Mouse (Mus musculus): ENCODE results near the gene Zfyve1. TPM values are rescaled to one million over a fixed set of nuclear protein-coding genes. Genes with fewer than 3 reads are reported as not detected.
"Not testable (repeated sequence)": the region's sequence is repeated elsewhere in the genome, so short reads cannot be mapped to it uniquely, and the experiment has no call there.

The Zfyve1 gene
- polyA plus RNA-seq, 1 experiment from 2014 or later, result 35.0 TPM

DNA sequence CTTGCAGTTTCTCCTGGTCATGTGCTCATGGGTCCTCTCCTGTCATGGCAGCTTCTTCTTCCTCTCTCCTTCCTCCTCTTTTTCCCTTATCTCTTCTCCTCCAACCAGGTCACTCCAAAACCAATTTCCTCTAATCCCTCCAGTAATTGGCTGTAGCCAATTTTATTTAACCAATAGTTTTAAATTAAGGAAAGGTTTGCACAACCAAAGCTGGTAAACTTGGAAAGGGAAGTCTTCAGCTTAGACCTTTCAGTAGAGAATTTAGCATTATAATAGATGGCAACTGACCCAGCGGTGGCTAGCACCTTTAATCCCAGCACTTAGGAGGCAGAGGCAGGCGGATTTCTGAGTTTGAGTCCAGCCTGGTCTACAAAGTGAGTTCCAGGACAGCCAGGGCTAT lies 9.4 kb upstream of the Zfyve1 start:
- not testable (repeated sequence) for H3K27me3 ChIP-seq; H3K4me1 ChIP-seq; H3K4me2 ChIP-seq (replicated peaks); H3K36me3 ChIP-seq; H3K4me3 ChIP-seq; ATAC-seq (ENCODE audit: low FRiP score); H3K27ac ChIP-seq; H3K9me3 ChIP-seq (replicated peaks); H3K9ac ChIP-seq
- WGBS, result 98% methylated on average over 2 of the region's 2 CpGs

DNA sequence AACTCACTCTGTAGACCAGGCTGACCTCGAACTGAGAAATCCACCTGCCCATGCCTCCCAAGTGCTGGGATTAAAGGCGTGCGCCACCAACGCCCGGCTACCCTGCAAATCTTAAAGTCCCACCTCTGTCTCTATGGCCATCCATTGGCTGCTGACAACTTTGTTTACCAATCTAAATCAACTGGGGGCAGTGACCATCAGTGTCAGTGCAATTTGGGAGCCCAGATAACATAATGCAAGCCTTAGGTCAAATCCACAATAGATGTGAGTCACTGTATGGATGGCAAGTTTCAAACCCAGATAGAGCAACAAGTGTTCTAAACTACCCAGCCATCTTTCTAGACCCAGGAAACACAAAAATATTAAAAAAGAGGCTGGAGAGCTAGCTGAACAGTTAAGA lies 5.3 kb upstream of the Zfyve1 start:
- ATAC-seq (ENCODE audit: low FRiP score), result no peak
- H3K4me3 ChIP-seq, result no peak overlapping the region
- H3K27me3 ChIP-seq, result no peaks in the 10 kb centered on the region
- no peak overlapping the region for H3K27ac ChIP-seq
- H3K36me3 ChIP-seq, result no peaks in the 10 kb centered on the region
- H3K4me1 ChIP-seq, result no peaks in the 10 kb centered on the region
- no peak overlapping the region for H3K9ac ChIP-seq
- no peak overlapping the region for H3K4me2 ChIP-seq (replicated peaks)
- 94% methylated on average over 5 of the region's 5 CpGs for WGBS
- no peaks in the 10 kb centered on the region for H3K9me3 ChIP-seq (replicated peaks)

DNA sequence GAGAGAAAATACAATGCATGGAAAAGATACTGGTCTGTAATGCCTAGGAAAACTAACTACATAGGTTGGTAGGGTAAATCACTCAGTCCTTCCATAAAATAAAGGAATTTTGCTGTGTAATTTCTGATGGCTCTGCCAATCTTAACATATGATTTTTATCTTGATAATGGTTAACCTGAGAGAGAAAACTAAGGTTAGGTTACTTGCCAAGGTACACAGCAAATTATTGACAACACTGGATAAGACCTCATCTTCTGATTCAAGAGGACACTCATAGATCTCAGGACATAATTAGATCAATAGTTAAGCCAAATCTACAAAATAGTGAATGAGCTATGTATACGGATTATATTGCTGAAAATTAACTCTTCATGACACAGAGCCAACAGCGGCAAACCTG lies 859 bp upstream of the Zfyve1 start:
- Histone ChIP-seq H3K27me3 (no peaks in the 10 kb centered on the region), H3K9ac (no peak overlapping the region), H3K4me1 (peaks cover 23% of the 10 kb centered on the region), H3K4me2 (replicated peaks) (no peak overlapping the region), H3K4me3 (no peak overlapping the region), H3K9me3 (replicated peaks) (no peaks in the 10 kb centered on the region), H3K36me3 (peaks cover 19% of the 10 kb centered on the region), H3K27ac (no peak overlapping the region)
- WGBS, result 86% methylated on average over 2 of the region's 2 CpGs
- no peak for ATAC-seq (ENCODE audit: low FRiP score)

DNA sequence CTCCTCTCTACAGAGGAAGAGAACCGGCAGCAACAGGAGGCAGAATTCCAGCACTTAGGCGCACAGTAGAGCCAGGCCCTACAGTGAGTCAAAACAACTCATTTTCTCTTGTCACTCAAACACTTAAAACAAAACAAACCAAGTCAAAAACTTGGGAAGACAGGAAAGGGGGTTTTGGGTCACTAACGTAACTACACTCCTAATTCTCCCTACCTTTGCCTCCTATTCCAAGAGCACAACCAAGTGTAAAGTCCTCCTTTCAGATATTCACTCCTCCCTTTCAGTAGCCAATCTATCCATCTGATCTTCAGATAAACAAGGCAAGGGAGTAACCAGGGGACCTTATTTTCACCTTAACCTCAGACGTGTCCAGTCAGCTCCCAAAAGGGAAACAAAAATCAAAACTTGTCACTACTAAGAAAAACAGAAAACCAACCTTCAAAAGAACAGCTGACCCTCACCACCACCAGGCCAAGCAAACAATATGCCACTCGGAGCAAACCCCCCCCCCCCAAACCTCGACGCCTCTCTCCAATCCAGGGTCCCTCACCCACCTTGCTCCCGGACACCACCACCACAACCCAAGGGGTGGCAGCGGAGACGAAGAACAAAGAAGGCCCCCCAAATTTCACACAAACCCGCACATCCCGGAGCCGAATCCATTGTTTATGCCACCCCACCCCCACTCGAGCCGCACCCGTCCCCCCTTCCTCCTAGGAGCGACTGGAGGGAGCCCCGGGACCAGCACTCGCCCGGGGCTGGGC lies 649 bp downstream of the Zfyve1 start:
- H3K27me3 ChIP-seq, result no peaks in the 10 kb centered on the region
- no peaks in the 10 kb centered on the region for H3K9me3 ChIP-seq (replicated peaks)
- peak; percentile 58; the same call in 1 of the 2 replicates for ATAC-seq (ENCODE audit: low FRiP score)
- 6% methylated on average over 18 of the region's 20 CpGs for WGBS
- peaks cover 25% of the 10 kb centered on the region for H3K4me1 ChIP-seq
- peak overlapping the region; percentile 95 for H3K27ac ChIP-seq
- peak overlapping the region; percentile 96 for H3K9ac ChIP-seq
- peak overlapping the region; percentile 67 for H3K4me2 ChIP-seq (replicated peaks)
- peak overlapping the region; percentile 95 for H3K4me3 ChIP-seq
- peaks cover 35% of the 10 kb centered on the region for H3K36me3 ChIP-seq

DNA sequence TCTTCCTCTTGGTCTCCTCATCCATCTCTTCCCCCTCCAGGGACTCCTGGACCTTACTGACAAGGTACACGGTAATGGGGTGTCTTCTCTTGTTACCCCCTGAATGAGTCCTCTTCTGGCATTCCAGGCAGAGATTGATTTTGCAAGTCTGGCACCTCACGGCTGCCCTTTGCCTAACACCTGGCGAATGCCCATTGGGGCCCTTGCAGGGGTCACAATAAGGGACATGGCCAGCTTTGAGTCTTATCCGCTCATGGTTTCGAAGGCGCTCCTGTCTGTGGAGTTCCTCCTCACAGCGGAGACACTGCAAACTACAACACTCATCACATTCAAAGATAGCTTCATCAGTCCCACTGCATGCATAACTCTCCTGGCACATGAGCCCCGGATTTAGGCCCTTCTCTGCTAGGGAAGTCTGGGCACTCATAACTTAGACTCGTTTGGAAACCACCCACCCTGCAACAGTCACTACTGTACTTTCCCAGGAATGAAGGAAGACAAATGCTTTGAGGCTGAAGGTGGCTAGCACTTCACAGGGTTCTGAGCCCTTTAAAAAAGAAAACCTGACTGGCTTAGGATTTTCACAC lies 2.5 kb downstream of the Zfyve1 start:
- no peaks in the 10 kb centered on the region for H3K27me3 ChIP-seq
- no peak overlapping the region for H3K9ac ChIP-seq
- no peak overlapping the region for H3K27ac ChIP-seq
- 0 out of 2 replicates have a peak overlapping the region, but pooled peaks have one; percentile 4 for H3K4me2 ChIP-seq (replicated peaks)
- no peaks in the 10 kb centered on the region for H3K9me3 ChIP-seq (replicated peaks)
- H3K4me1 ChIP-seq, result peaks cover 25% of the 10 kb centered on the region
- H3K4me3 ChIP-seq, result no peak overlapping the region
- WGBS, result 90% methylated on average over 9 of the region's 9 CpGs
- H3K36me3 ChIP-seq, result peaks cover 51% of the 10 kb centered on the region
- ATAC-seq (ENCODE audit: low FRiP score), result no peak

DNA sequence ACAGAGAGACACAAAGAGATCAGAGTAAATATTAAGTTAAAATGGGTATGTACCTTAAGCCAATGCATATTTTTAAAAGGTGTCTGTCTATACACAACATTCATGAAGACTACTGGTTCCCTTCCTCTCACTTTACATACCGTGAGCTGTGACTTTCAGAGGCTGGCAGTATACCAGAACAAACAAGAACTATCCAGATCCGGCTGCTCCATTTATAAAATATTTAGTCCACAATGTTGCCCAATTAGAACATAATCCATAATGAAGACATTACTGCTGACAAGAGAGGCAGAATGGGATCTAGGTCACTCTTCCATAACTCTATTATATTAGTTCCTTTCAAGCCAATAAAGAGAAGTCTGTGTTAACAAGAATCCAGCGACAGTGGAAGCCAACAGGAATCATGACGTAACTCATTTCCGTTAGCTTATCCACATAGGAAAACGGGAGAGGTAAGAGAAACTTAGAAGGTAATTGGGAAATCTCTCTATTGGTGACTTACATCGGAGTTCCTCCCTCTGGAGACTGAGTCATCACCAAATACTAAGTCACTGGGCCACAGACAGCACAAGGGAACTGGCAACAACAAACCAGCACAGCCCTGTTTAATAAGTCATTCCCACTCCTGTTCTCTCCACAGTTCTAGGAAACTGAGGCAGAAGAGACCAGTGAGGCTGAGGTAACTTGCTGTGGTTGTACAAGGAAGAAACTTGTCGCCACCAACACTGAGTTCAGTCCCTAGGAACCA lies 5.1 kb downstream of the Zfyve1 start:
- ATAC-seq (ENCODE audit: low FRiP score), result no peak
- 93% methylated on average over 8 of the region's 8 CpGs for WGBS

DNA sequence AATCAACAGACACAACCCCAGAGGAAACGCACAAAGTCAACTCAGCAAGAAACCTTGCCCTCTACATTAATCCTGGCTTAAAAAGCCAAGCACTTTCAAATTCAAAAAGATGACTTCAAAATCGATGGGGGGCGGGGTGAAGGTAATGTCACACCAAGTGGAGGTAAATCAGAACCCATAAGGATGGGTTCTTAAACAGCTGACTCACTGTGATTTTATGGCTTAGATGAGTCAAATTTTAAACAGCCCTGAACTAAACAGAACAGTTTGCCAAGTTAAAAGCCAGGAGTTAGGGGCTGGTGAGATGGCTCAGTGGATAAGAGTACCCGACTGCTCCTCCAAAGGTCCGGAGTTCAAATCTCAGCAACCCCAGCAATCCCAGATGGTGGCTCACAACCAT lies 10.4 kb downstream of the Zfyve1 start:
- no peak overlapping the region for H3K4me3 ChIP-seq
- no peak overlapping the region for H3K9ac ChIP-seq
- WGBS, result 97% methylated on average over 5 of the region's 5 CpGs
- H3K9me3 ChIP-seq (replicated peaks), result no peaks in the 10 kb centered on the region
- H3K4me2 ChIP-seq (replicated peaks), result no peak overlapping the region
- ATAC-seq (ENCODE audit: low FRiP score), result no peak
- no peaks in the 10 kb centered on the region for H3K27me3 ChIP-seq
- H3K36me3 ChIP-seq, result peaks cover 74% of the 10 kb centered on the region
- H3K4me1 ChIP-seq, result 0 out of 2 replicates have a peak, but pooled peaks cover 3% of the 10 kb centered on the region
- H3K27ac ChIP-seq, result no peak overlapping the region

More for the DNA sequence above, 5.1 kb downstream of the Zfyve1 start:
- Histone ChIP-seq H3K36me3 (peaks cover 74% of the 10 kb centered on the region), H3K9me3 (replicated peaks) (no peaks in the 10 kb centered on the region), H3K4me2 (replicated peaks) (no peak overlapping the region), H3K4me1 (peaks cover 25% of the 10 kb centered on the region), H3K27ac (no peak overlapping the region), H3K4me3 (no peak overlapping the region), H3K9ac (no peak overlapping the region), H3K27me3 (no peaks in the 10 kb centered on the region)

DNA sequence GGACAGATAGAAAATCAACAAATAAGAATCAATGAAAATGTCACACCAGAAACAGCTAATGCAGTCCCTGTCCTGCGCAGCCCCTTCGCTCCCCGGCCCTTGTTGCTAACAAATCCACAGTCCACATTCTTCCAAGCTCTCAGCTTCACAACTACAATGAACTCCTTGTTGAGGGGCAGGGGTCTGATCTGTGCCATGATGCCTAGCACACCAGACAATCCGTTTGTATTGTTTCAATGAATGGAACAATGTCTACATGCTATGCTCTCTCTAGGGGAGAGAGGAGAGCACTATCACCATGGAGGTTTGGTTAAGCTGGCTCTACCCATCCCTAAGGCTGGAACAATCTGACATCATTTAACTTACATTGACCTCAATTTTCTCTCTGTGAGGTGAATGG lies 14.3 kb downstream of the Zfyve1 start:
- Histone ChIP-seq H3K9me3 (replicated peaks) (no peaks in the 10 kb centered on the region), H3K4me3 (no peak overlapping the region), H3K36me3 (peaks cover 47% of the 10 kb centered on the region), H3K27ac (no peak overlapping the region), H3K9ac (no peak overlapping the region), H3K4me1 (peaks cover 14% of the 10 kb centered on the region; the same call in 1 of the 2 replicates), H3K4me2 (replicated peaks) (no peak overlapping the region), H3K27me3 (no peaks in the 10 kb centered on the region)
- 64% methylated on average over 4 of the region's 4 CpGs for WGBS
- ATAC-seq (ENCODE audit: low FRiP score), result no peak

DNA sequence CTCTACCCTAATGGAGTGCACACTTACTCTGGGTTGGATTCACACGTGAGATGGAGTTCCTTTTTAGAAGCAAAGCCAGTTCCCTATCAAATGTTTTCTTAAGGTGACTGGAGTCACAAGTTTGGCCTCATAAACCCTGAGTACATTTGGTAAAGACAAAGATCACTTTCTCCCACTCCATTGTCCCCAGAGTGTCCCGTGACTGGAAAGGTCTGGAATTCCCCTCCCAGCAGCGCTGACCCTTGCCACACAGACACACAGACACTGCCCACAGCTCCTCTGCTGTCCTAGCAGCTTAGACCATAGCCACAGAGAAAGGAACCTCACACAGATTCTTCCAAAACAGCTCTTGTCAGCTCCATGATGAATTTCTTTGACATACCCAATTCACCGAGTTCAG lies 14.9 kb downstream of the Zfyve1 start:
- no peak overlapping the region for H3K27ac ChIP-seq
- WGBS, result 53% methylated on average over 4 of the region's 4 CpGs
- H3K27me3 ChIP-seq, result no peaks in the 10 kb centered on the region
- ATAC-seq (ENCODE audit: low FRiP score), result no peak
- no peaks in the 10 kb centered on the region for H3K9me3 ChIP-seq (replicated peaks)
- H3K9ac ChIP-seq, result no peak overlapping the region
- peaks cover 45% of the 10 kb centered on the region for H3K36me3 ChIP-seq
- H3K4me3 ChIP-seq, result no peak overlapping the region
- H3K4me2 ChIP-seq (replicated peaks), result no peak overlapping the region
- peaks cover 14% of the 10 kb centered on the region; the same call in 1 of the 2 replicates for H3K4me1 ChIP-seq

DNA sequence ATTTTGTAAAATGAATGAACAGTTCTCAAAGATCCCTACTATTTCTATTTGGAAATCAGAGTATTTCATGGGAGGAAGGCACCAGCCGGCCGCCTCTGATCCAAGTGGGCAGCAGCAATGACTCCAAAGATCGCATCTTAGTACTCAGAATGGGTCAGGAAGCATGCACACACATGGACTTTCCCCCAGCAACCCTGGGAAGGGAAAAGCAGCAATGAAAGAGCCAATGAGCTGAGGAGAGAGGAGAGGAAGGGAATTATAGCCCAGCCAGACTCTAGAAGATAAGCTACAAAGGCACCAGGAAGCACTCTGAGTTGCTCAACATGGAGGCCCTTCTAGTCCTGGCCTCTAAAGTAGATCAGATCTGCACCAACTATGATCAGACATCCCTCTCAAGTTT lies 16.7 kb downstream of the Zfyve1 start:
- Histone ChIP-seq H3K27ac (no peak overlapping the region), H3K4me1 (peaks cover 14% of the 10 kb centered on the region; the same call in 1 of the 2 replicates), H3K4me3 (no peak overlapping the region), H3K9me3 (replicated peaks) (no peaks in the 10 kb centered on the region), H3K9ac (no peak overlapping the region), H3K27me3 (no peaks in the 10 kb centered on the region), H3K36me3 (peaks cover 43% of the 10 kb centered on the region), H3K4me2 (replicated peaks) (no peak overlapping the region)
- ATAC-seq (ENCODE audit: low FRiP score), result no peak
- 94% methylated on average over 3 of the region's 3 CpGs for WGBS

DNA sequence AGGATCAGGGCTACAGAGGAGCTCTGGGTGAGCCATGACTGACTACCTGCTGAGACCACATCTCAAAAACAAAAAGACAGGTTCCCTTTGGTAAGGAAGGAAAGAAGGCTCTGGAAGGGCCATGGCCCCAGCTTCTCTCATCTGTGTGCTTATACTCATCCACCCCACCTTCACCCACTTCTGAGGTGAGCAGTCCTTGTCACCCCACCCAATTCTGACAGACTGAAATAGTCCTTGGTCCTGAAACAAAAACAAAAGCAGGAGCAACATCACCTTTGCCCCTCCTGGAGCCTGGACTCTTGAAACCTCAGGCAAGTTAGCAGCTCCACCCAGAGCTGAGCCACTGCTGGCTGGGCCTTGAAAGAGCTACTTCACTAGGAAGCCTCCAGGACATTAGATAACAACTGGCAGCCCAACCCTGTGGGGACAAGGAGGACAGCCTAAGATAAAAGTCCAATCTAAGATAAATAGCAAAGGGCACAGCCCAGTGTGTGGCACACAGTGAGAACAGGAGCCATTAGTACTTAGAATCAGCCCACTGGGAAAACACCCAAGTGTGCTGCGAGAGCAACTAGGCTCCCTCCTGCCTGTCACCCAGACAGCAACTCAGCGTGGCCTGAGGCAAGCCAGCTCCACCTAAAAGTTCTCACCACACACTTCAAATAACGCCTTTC lies 18.0 kb downstream of the Zfyve1 start:
- no peak overlapping the region for H3K4me3 ChIP-seq
- H3K36me3 ChIP-seq, result peaks cover 47% of the 10 kb centered on the region
- H3K27ac ChIP-seq, result no peak overlapping the region
- no peak overlapping the region for H3K9ac ChIP-seq
- peaks cover 14% of the 10 kb centered on the region; the same call in 1 of the 2 replicates for H3K4me1 ChIP-seq
- H3K27me3 ChIP-seq, result no peaks in the 10 kb centered on the region
- no peak overlapping the region for H3K4me2 ChIP-seq (replicated peaks)
- ATAC-seq (ENCODE audit: low FRiP score), result no peak
- H3K9me3 ChIP-seq (replicated peaks), result no peaks in the 10 kb centered on the region
- 53% methylated on average over 3 of the region's 3 CpGs for WGBS

DNA sequence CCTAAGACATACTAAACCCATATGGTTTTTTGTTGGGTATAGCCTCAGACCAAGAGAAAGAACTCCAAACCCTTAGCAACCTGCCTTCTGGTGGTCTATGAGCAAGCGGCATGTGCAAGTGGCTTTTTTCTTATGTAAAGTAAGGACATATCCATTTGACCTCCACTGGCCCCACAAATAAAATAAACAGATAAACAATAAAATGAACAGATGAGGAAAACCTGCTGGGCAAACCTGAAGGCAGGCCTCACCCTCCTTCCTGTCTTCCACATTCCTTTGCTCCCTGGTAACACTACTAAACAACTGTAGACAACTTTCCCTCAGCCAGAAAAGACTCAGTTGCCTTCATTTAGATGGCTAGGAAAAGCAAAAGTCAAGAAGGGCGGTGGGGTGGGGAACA lies 18.7 kb downstream of the Zfyve1 start:
- Histone ChIP-seq H3K27me3 (no peaks in the 10 kb centered on the region), H3K27ac (no peak overlapping the region), H3K4me2 (replicated peaks) (no peak overlapping the region), H3K4me1 (peaks cover 14% of the 10 kb centered on the region; the same call in 1 of the 2 replicates), H3K9ac (no peak overlapping the region), H3K9me3 (replicated peaks) (no peaks in the 10 kb centered on the region), H3K4me3 (no peak overlapping the region), H3K36me3 (peaks cover 48% of the 10 kb centered on the region)
- ATAC-seq (ENCODE audit: low FRiP score), result no peak
- 84% methylated on average over 2 of the region's 2 CpGs for WGBS

Measured in hindbrain, embryonic 12.5 days (tissue).